Mouse (Mus musculus) olfactory bulb, adult 2 months (tissue): ENCODE data around the gene Pcp4.

ENCODE experiments used
- CTCF ChIP-seq: fragments of 200-500 bp; IDR thresholded peaks from 2 replicates; pipeline ENCODE4 v1.5.1; 2012; ENCODE audit warnings: low read depth, mild to moderate bottlenecking, low read length, moderate library complexity; ENCODE audit not compliant: insufficient read depth
- POLR2A ChIP-seq: fragments of 200-500 bp; IDR thresholded peaks from 2 replicates; pipeline ENCODE4 v1.6.1; 2012; ENCODE audit warnings: mild to moderate bottlenecking, low read depth, low read length, moderate library complexity; ENCODE audit not compliant: insufficient read depth

GRCm38 (mm10) chr16:96530569-96530898 is 63.1 kb downstream of the Pcp4 start:
- TF ChIP-seq CTCF (no peak), POLR2A (no peak)
